Mouse (Mus musculus) T-helper 17 cell (primary cell): ENCODE measurements around the gene Hsf4.

ENCODE experiments used
- in situ Hi-C, 2 experiments: fragments of 300-600 bp; cut with MboI, MseI; formaldehyde crosslinking; loops; 1 replicate in 1 of 2; 2 replicates in 1 of 2; pipeline ENCODE4 v1.15.1; 2025; ENCODE audit warnings: high pct_unique_total_duplicates in 2 of 2

Gene Hsf4

GRCm38 (mm10) chr8:105281821-105282220 lies 12.2 kb downstream of the Hsf4 start:
- in situ Hi-C loops, result no loop called here

GRCm38 (mm10) chr8:105282239-105282638 lies 12.6 kb downstream of the Hsf4 start:
- in situ Hi-C loops, result no loop called here

- in situ Hi-C loops, result no loop called here
These were observed 13.5 kb downstream of the Hsf4 start for GRCm38 (mm10) chr8:105283074-105283473.

- in situ Hi-C loops, result no loop called here
These were observed 15.9 kb downstream of the Hsf4 start for GRCm38 (mm10) chr8:105285514-105285913.

- in situ Hi-C loops, result no loop called here
These were observed 17.3 kb downstream of the Hsf4 start for GRCm38 (mm10) chr8:105286907-105287306.

GRCm38 (mm10) chr8:105288231-105288630 lies 18.6 kb downstream of the Hsf4 start:
- in situ Hi-C loops, result no loop called here

- in situ Hi-C loops, result no loop called here
These were observed 19.5 kb downstream of the Hsf4 start for GRCm38 (mm10) chr8:105288958-105289732.

GRCm38 (mm10) chr8:105289805-105290460 lies 20.3 kb downstream of the Hsf4 start, which contains the start of gene 4931428F04Rik:
Gene 4931428F04Rik, minus strand, starts transcription at chr8:105289864.
- in situ Hi-C loops, result loop anchor here in 1 of 2 experiments (5.0 kb wide), 1 partner anchor 57 kb away; the partner anchor contains the start of genes Fhod1 and Slc9a5

GRCm38 (mm10) chr8:105290554-105291314 lies 21.1 kb downstream of the Hsf4 start:
- in situ Hi-C loops, result loop anchor here in 1 of 2 experiments (5.0 kb wide), 1 partner anchor 57 kb away; the partner anchor contains the start of genes Fhod1 and Slc9a5

GRCm38 (mm10) chr8:105291364-105291763 lies 21.8 kb downstream of the Hsf4 start:
- in situ Hi-C loops, result loop anchor here in 1 of 2 experiments (5.0 kb wide), 1 partner anchor 56 kb away; the partner anchor contains the start of genes Fhod1 and Slc9a5

GRCm38 (mm10) chr8:105291802-105292201 lies 22.2 kb downstream of the Hsf4 start:
- in situ Hi-C loops, result loop anchor here in 1 of 2 experiments (5.0 kb wide), 1 partner anchor 55 kb away; the partner anchor contains the start of genes Fhod1 and Slc9a5

GRCm38 (mm10) chr8:105292471-105292870 lies 22.9 kb downstream of the Hsf4 start:
- in situ Hi-C loops, result loop anchor here in 1 of 2 experiments (5.0 kb wide), 1 partner anchor 55 kb away; the partner anchor contains the start of genes Fhod1 and Slc9a5

GRCm38 (mm10) chr8:105293405-105293804 lies 23.8 kb downstream of the Hsf4 start:
- in situ Hi-C loops, result loop anchor here in 1 of 2 experiments (5.0 kb wide), 1 partner anchor 54 kb away; the partner anchor contains the start of genes Fhod1 and Slc9a5

GRCm38 (mm10) chr8:105294776-105295175 lies 25.2 kb downstream of the Hsf4 start:
- in situ Hi-C loops, result loop anchor here in 1 of 2 experiments (5.0 kb wide), 1 partner anchor 53 kb away; the partner anchor contains the start of genes Fhod1 and Slc9a5

GRCm38 (mm10) chr8:105295256-105295655 lies 25.7 kb downstream of the Hsf4 start:
- in situ Hi-C loops, result no loop called here

- in situ Hi-C loops, result no loop called here
These were observed 26.4 kb downstream of the Hsf4 start, which contains the start of gene Exoc3l for GRCm38 (mm10) chr8:105295895-105296573. Gene Exoc3l, minus strand, starts transcription at chr8:105296101.

GRCm38 (mm10) chr8:105297511-105298192 lies 28.1 kb downstream of the Hsf4 start, which contains the start of gene E2f4:
Gene E2f4, plus strand, starts transcription at chr8:105297663.
- in situ Hi-C loops, result no loop called here

GRCm38 (mm10) chr8:105298351-105299252 lies 29.0 kb downstream of the Hsf4 start:
- in situ Hi-C loops, result no loop called here

GRCm38 (mm10) chr8:105299962-105300361 lies 30.4 kb downstream of the Hsf4 start:
- in situ Hi-C loops, result no loop called here
